Mouse (Mus musculus) E14TG2a.4 (cell line): ENCODE data around the gene Helz2.

ENCODE experiments used
- H3K27me3 ChIP-seq: 2 replicates; pipeline ENCODE4 v1.6.1; 2014; ENCODE audit warnings: low read length, control low read depth; ENCODE audit not compliant: insufficient read depth
- H3K36me3 ChIP-seq: 2 replicates; pipeline ENCODE4 v1.6.1; 2014; ENCODE audit warnings: low read length, control low read depth; ENCODE audit not compliant: insufficient read depth
- H3K4me1 ChIP-seq: replicated peaks from 2 replicates; pipeline ENCODE4 v1.6.1; 2014; ENCODE audit warnings: low read depth, low read length, control low read depth
- H3K4me3 ChIP-seq: replicated peaks from 2 replicates; pipeline ENCODE4 v1.5.1; 2014; ENCODE audit warnings: mild to moderate bottlenecking, low read length
- H3K9me3 ChIP-seq: 2 replicates; pipeline ENCODE4 v1.6.1; 2014; ENCODE audit warnings: low read length, control low read depth
- CTCF ChIP-seq: conservative IDR thresholded peaks from 2 replicates; pipeline ENCODE4 v1.5.1; 2014; ENCODE audit warnings: low read length
- NANOG ChIP-seq: IDR thresholded peaks from 2 replicates; pipeline ENCODE4 v1.6.1; 2014; ENCODE audit warnings: borderline replicate concordance, low read length, mixed read lengths
- POU5F1 ChIP-seq: IDR thresholded peaks from 2 replicates; pipeline ENCODE4 v1.6.1; 2014; ENCODE audit warnings: low read length, borderline replicate concordance

The Helz2 gene

GRCm38 (mm10) chr2:181242314-181242665 lies 463 bp upstream of the Helz2 start:
- H3K27me3 ChIP-seq = peaks cover 19% of the 10 kb centered on the region
- H3K9me3 ChIP-seq = no peaks in the 10 kb centered on the region
- H3K4me3 ChIP-seq = no peak overlapping the region
- no peak for TF ChIP-seq NANOG
- TF ChIP-seq POU5F1 = no peak
- no peak for TF ChIP-seq CTCF
- H3K36me3 ChIP-seq = no peaks in the 10 kb centered on the region
- H3K4me1 ChIP-seq = peaks cover 65% of the 10 kb centered on the region

- Histone ChIP-seq H3K4me3 (no peak overlapping the region; the same call in 1 of the 2 replicates), H3K4me1 (peaks cover 72% of the 10 kb centered on the region), H3K27me3 (peaks cover 19% of the 10 kb centered on the region), H3K36me3 (no peaks in the 10 kb centered on the region), H3K9me3 (no peaks in the 10 kb centered on the region)
- TF ChIP-seq CTCF (no peak), NANOG (no peak), POU5F1 (no peak)
Observed at GRCm38 (mm10) chr2:181240806-181241440, 904 bp downstream of the Helz2 start.

DNA sequence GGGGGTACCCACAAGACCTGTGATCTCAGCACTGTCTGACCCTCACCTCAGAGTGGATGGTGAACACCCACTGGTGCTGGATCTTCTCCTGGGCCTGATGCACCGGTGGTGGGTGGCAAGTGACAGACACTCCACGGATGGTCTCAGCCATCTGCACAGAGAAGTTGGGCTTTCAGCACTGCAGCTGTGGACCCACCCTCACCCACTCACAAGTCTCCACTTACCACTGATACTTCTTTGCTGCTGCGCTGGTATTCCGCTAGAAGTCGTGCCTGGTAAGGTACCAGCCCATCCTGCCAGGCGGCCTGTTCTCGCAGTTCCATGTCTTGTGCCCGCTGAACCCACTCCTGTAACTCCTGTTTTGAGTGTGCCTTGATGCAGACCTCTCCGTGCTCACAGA lies 2.6 kb downstream of the Helz2 start:
- H3K4me3 ChIP-seq = no peak overlapping the region
- H3K27me3 ChIP-seq = peaks cover 19% of the 10 kb centered on the region
- peaks cover 65% of the 10 kb centered on the region for H3K4me1 ChIP-seq
- 0 out of 2 replicates have a peak, but pooled peaks cover 4% of the 10 kb centered on the region for H3K9me3 ChIP-seq
- TF ChIP-seq CTCF (no peak), NANOG (no peak), POU5F1 (no peak)
- H3K36me3 ChIP-seq = no peaks in the 10 kb centered on the region

GRCm38 (mm10) chr2:181238861-181239260 lies 3.0 kb downstream of the Helz2 start:
- Histone ChIP-seq H3K4me1 (peaks cover 65% of the 10 kb centered on the region), H3K27me3 (peaks cover 19% of the 10 kb centered on the region), H3K4me3 (no peak overlapping the region), H3K36me3 (no peaks in the 10 kb centered on the region), H3K9me3 (0 out of 2 replicates have a peak, but pooled peaks cover 4% of the 10 kb centered on the region)
- no peak for TF ChIP-seq CTCF
- TF ChIP-seq POU5F1 = no peak

DNA sequence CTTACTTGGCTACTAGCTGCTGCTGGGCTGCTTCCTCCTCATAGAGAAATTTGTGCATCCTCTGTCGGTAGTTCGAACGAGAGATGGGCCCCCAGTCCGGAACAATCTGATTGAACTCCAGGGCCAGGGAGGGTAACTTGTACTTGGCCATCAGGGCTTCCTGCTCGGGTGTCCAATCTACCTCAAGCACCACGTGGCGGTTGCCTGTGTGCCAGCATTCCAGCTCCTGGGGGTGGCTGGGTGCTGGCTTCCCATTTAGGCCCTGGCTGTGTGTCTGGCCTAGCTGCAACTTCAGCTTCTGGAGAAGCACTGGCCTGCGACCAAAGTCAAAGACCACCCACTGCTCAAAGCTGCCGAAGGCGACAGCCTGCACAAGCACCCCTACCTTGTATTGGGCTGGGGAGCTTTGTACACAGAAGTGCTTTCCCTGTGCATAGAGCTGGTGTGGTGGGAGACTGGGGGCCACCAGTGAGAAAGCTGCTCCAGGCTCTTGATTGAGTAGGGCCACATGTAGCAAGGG lies 3.7 kb downstream of the Helz2 start:
- TF ChIP-seq CTCF = no peak
- no peak for TF ChIP-seq NANOG
- TF ChIP-seq POU5F1 = no peak
- Histone ChIP-seq H3K9me3 (0 out of 2 replicates have a peak, but pooled peaks cover 4% of the 10 kb centered on the region), H3K4me3 (no peak overlapping the region), H3K4me1 (peaks cover 66% of the 10 kb centered on the region), H3K36me3 (no peaks in the 10 kb centered on the region), H3K27me3 (peaks cover 19% of the 10 kb centered on the region)

- TF ChIP-seq POU5F1 (no peak), NANOG (no peak)
- peaks cover 26% of the 10 kb centered on the region for H3K27me3 ChIP-seq
- no peaks in the 10 kb centered on the region for H3K36me3 ChIP-seq
- peaks cover 66% of the 10 kb centered on the region for H3K4me1 ChIP-seq
- H3K4me3 ChIP-seq = no peak overlapping the region
- H3K9me3 ChIP-seq = 0 out of 2 replicates have a peak, but pooled peaks cover 4% of the 10 kb centered on the region
Observed at GRCm38 (mm10) chr2:181237251-181238014, 4.4 kb downstream of the Helz2 start.

DNA sequence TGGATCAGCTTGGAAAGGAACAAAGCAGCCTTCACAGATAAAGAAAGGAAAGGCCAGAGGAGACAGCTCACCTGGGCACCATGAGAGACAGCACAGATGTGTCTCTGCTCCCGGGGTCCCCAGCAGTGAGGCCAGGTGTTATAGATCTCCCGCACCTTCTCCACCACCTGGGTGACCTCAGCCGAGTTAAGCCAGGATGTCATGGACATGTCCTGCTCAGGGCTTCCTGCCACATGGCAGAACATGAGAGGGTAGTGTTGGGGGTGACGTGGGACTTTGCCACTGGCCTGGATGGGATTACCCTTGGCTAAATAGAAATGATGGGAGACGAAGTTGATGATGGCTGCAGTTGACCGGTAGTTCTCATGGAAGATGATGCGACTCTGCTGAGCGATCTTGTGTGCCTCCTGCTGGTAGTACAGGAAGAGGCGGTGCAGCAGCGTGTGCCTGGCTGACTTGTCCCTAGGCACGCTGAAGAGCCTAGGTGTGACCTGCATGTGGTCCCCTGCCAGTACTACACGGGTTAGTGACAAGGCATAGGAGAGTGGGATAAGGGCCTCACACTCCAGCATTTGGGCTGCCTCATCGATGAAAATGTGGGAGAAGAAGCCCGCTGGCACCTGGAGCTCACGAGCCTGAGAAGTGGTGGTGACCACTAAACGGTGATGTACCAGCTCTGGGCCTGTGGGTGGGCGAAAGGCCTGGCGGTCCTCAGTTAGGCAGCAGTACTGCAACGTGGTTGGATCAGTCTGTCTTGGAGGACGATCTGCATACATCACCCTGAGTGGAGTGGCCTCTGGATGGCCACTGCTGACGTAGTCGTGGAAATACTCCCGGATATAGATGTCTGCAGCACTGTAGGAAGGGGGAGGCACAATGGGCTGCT lies 5.9 kb downstream of the Helz2 start:
- Histone ChIP-seq H3K4me3 (no peak overlapping the region), H3K9me3 (0 out of 2 replicates have a peak, but pooled peaks cover 4% of the 10 kb centered on the region), H3K36me3 (no peaks in the 10 kb centered on the region), H3K27me3 (peaks cover 35% of the 10 kb centered on the region), H3K4me1 (peaks cover 66% of the 10 kb centered on the region)
- TF ChIP-seq NANOG (no peak), POU5F1 (no peak), CTCF (no peak)

- peaks cover 33% of the 10 kb centered on the region for H3K27me3 ChIP-seq
- H3K4me1 ChIP-seq = peaks cover 59% of the 10 kb centered on the region
- TF ChIP-seq CTCF = no peak
- TF ChIP-seq NANOG = no peak
- no peak for TF ChIP-seq POU5F1
- 0 out of 2 replicates have a peak, but pooled peaks cover 4% of the 10 kb centered on the region for H3K9me3 ChIP-seq
- H3K36me3 ChIP-seq = no peaks in the 10 kb centered on the region
- H3K4me3 ChIP-seq = no peak overlapping the region; the same call in 1 of the 2 replicates
Observed at GRCm38 (mm10) chr2:181234680-181235079, 7.1 kb downstream of the Helz2 start.
